26 mouse cellular contexts compared by ENCODE assay signal in genomic region chr7:15881831-15882230, GRCm38 (mm10). TPM values are rescaled to one million over a fixed set of nuclear protein-coding genes. Genes with fewer than 3 reads are reported as not detected.
DNase-seq lines count a peak whose midpoint lies in the region; ATAC-seq lines count a peak whose summit lies in the region.
"Had no signal": no experiment of that assay in that cellular context is flagged by ENCODE, and none has a peak within 500 bp of the region (broad histone marks: within the 10 kb centered on the region; RNA-seq: fewer than 3 reads in every experiment).

No protein-coding gene starts in this region.

- no peak overlapping the region for H3K4me2 ChIP-seq in forebrain, embryonic 11.5 days (ENCODE audit: low read depth, low read length, severe bottlenecking)
- no peak overlapping the region for H3K4me2 ChIP-seq in forebrain, embryonic 15.5 days (replicated peaks)
- no peak overlapping the region for H3K4me2 ChIP-seq in midbrain, embryonic 14.5 days (ENCODE audit: low read length)
- H3K4me2 ChIP-seq in midbrain, embryonic 13.5 days (replicated peaks) = no peak overlapping the region
- no peak overlapping the region for H3K4me2 ChIP-seq in midbrain, embryonic 16.5 days (ENCODE audit: low read length)
- H3K4me2 ChIP-seq: forebrain, embryonic 13.5 days; heart, embryonic 11.5 days; hindbrain, embryonic 13.5 days; intestine, embryonic 15.5 days had no signal

- DNase-seq in forebrain, embryonic 11.5 days (ENCODE audit: low spot score) = no peak
- no peak for DNase-seq in midbrain, embryonic 10.5 days (ENCODE audit: low spot score)
- no peak for DNase-seq in midbrain, embryonic 14.5 days
- DNase-seq: adrenal gland, adult 2 months; adrenal gland, postnatal 14 days; cerebellum, adult 11 months; cerebellum, adult 2 months; cerebellum, adult 9-11 months; cerebellum, postnatal 25 days; gastrocnemius, postnatal 10 days; gastrocnemius, postnatal 36 days; heart, postnatal 36 days had no signal

- H3K4me3 ChIP-seq in forebrain, embryonic 11.5 days (ENCODE audit: low read depth, low read length) = no peak overlapping the region
- no peak overlapping the region for H3K4me3 ChIP-seq in forebrain, embryonic 15.5 days
- H3K4me3 ChIP-seq in midbrain, embryonic 10.5 days = 0 out of 2 replicates have a peak overlapping the region, but pooled peaks have one; percentile 18
- H3K4me3 ChIP-seq in midbrain, embryonic 14.5 days (replicated peaks; ENCODE audit: low read depth, low read length) = no peak overlapping the region
- no peak overlapping the region for H3K4me3 ChIP-seq in midbrain, embryonic 13.5 days (replicated peaks)
- no peak overlapping the region for H3K4me3 ChIP-seq in midbrain, embryonic 16.5 days (ENCODE audit: low read depth, low read length)
- H3K4me3 ChIP-seq: forebrain, embryonic 13.5 days; hindbrain, embryonic 10.5 days; hindbrain, embryonic 13.5 days; intestine, embryonic 15.5 days had no signal

- H3K4me1 ChIP-seq in forebrain, embryonic 11.5 days (replicated peaks; ENCODE audit: control insufficient read depth, insufficient read depth, low read length) = no peaks in the 10 kb centered on the region
- H3K4me1 ChIP-seq in forebrain, embryonic 15.5 days = no peaks in the 10 kb centered on the region
- peaks cover 30% of the 10 kb centered on the region for H3K4me1 ChIP-seq in midbrain, embryonic 10.5 days
- no peaks in the 10 kb centered on the region for H3K4me1 ChIP-seq in midbrain, embryonic 14.5 days (ENCODE audit: control insufficient read depth, insufficient read depth, low read length)
- peaks cover 11% of the 10 kb centered on the region for H3K4me1 ChIP-seq in midbrain, embryonic 13.5 days (replicated peaks)
- peaks cover 2% of the 10 kb centered on the region; the same call in 1 of the 2 replicates for H3K4me1 ChIP-seq in midbrain, embryonic 16.5 days (ENCODE audit: control insufficient read depth, insufficient read depth, low read length)
- H3K4me1 ChIP-seq: intestine, embryonic 15.5 days had no signal

- 50% methylated on average over 3 of the region's 3 CpGs for WGBS in forebrain, embryonic 11.5 days
- 47% methylated on average over 3 of the region's 3 CpGs for WGBS in forebrain, embryonic 15.5 days
- WGBS in midbrain, embryonic 10.5 days = 47% methylated on average over 3 of the region's 3 CpGs
- 32% methylated on average over 3 of the region's 3 CpGs for WGBS in midbrain, embryonic 14.5 days
- 45% methylated on average over 3 of the region's 3 CpGs for WGBS in midbrain, embryonic 13.5 days
- WGBS in midbrain, embryonic 16.5 days = 39% methylated on average over 3 of the region's 3 CpGs

- H3K36me3 ChIP-seq in forebrain, embryonic 11.5 days (ENCODE audit: control insufficient read depth, insufficient read depth, low read length) = no peaks in the 10 kb centered on the region
- H3K36me3 ChIP-seq in forebrain, embryonic 15.5 days = no peaks in the 10 kb centered on the region
- no peaks in the 10 kb centered on the region for H3K36me3 ChIP-seq in midbrain, embryonic 10.5 days
- no peaks in the 10 kb centered on the region for H3K36me3 ChIP-seq in midbrain, embryonic 14.5 days (ENCODE audit: control insufficient read depth, insufficient read depth, low read length)
- H3K36me3 ChIP-seq in midbrain, embryonic 13.5 days = no peaks in the 10 kb centered on the region
- H3K36me3 ChIP-seq in midbrain, embryonic 16.5 days (ENCODE audit: control insufficient read depth, insufficient read depth, low read length) = no peaks in the 10 kb centered on the region
- H3K36me3 ChIP-seq: hindbrain, embryonic 10.5 days; hindbrain, embryonic 13.5 days; intestine, embryonic 15.5 days had no signal

- no peaks in the 10 kb centered on the region for H3K27me3 ChIP-seq in forebrain, embryonic 11.5 days (ENCODE audit: control insufficient read depth, insufficient read depth, low read length)
- no peaks in the 10 kb centered on the region for H3K27me3 ChIP-seq in forebrain, embryonic 15.5 days
- no peaks in the 10 kb centered on the region for H3K27me3 ChIP-seq in midbrain, embryonic 10.5 days (ENCODE audit: low read depth, poor library complexity, severe bottlenecking)
- H3K27me3 ChIP-seq in midbrain, embryonic 14.5 days (ENCODE audit: control insufficient read depth, insufficient read depth, low read length) = no peaks in the 10 kb centered on the region
- no peaks in the 10 kb centered on the region for H3K27me3 ChIP-seq in midbrain, embryonic 13.5 days
- H3K27me3 ChIP-seq in midbrain, embryonic 16.5 days (ENCODE audit: control insufficient read depth, insufficient read depth, low read depth, low read length) = no peaks in the 10 kb centered on the region
- H3K27me3 ChIP-seq: forebrain, embryonic 13.5 days; hindbrain, embryonic 13.5 days; intestine, embryonic 15.5 days had no signal

- H3K9ac ChIP-seq in forebrain, embryonic 11.5 days (ENCODE audit: low read length) = no peak overlapping the region
- H3K9ac ChIP-seq in forebrain, embryonic 15.5 days (replicated peaks) = no peak overlapping the region
- H3K9ac ChIP-seq in midbrain, embryonic 14.5 days (replicated peaks; ENCODE audit: low read length) = no peak overlapping the region
- no peak overlapping the region for H3K9ac ChIP-seq in midbrain, embryonic 13.5 days (replicated peaks)
- no peak overlapping the region for H3K9ac ChIP-seq in midbrain, embryonic 16.5 days (ENCODE audit: low read depth, low read length)
- H3K9ac ChIP-seq: forebrain, embryonic 13.5 days; hindbrain, embryonic 13.5 days; intestine, embryonic 15.5 days had no signal

- ATAC-seq in forebrain, embryonic 11.5 days (replicated peaks; ENCODE audit: low FRiP score) = peak; percentile 57
- no peak for ATAC-seq in forebrain, embryonic 15.5 days (replicated peaks)
- no peak for ATAC-seq in midbrain, embryonic 14.5 days (ENCODE audit: low FRiP score, low TSS enrichment)
- ATAC-seq in midbrain, embryonic 13.5 days = peak; percentile 59
- ATAC-seq in midbrain, embryonic 16.5 days = no peak
- ATAC-seq: CD4-positive, CD25-positive, alpha-beta regulatory T cell, adult 4 months; forebrain, embryonic 13.5 days; hindbrain, embryonic 16.5 days; intestine, embryonic 15.5 days had no signal

- H3K9me3 ChIP-seq in forebrain, embryonic 11.5 days (ENCODE audit: control insufficient read depth, low read length) = no peaks in the 10 kb centered on the region
- no peaks in the 10 kb centered on the region for H3K9me3 ChIP-seq in forebrain, embryonic 15.5 days
- H3K9me3 ChIP-seq in midbrain, embryonic 10.5 days (replicated peaks) = no peaks in the 10 kb centered on the region
- no peaks in the 10 kb centered on the region for H3K9me3 ChIP-seq in midbrain, embryonic 14.5 days (ENCODE audit: control insufficient read depth, low read length)
- no peaks in the 10 kb centered on the region for H3K9me3 ChIP-seq in midbrain, embryonic 13.5 days
- H3K9me3 ChIP-seq in midbrain, embryonic 16.5 days (replicated peaks; ENCODE audit: control insufficient read depth, low read length, poor library complexity, severe bottlenecking) = no peaks in the 10 kb centered on the region
- H3K9me3 ChIP-seq: forebrain, embryonic 13.5 days; hindbrain, embryonic 10.5 days; hindbrain, embryonic 13.5 days; intestine, embryonic 15.5 days had no signal

- H3K27ac ChIP-seq in forebrain, embryonic 11.5 days (ENCODE audit: low read depth, low read length) = no peak overlapping the region
- H3K27ac ChIP-seq in forebrain, embryonic 15.5 days (replicated peaks) = no peak overlapping the region
- H3K27ac ChIP-seq in midbrain, embryonic 10.5 days (replicated peaks) = peak overlapping the region; percentile 74; the same call in 1 of the 2 replicates
- no peak overlapping the region for H3K27ac ChIP-seq in midbrain, embryonic 14.5 days (replicated peaks; ENCODE audit: low read depth, low read length)
- H3K27ac ChIP-seq in midbrain, embryonic 13.5 days = no peak overlapping the region
- no peak overlapping the region for H3K27ac ChIP-seq in midbrain, embryonic 16.5 days (ENCODE audit: low read length)
- H3K27ac ChIP-seq: forebrain, embryonic 13.5 days; hindbrain, embryonic 10.5 days; hindbrain, embryonic 13.5 days; intestine, embryonic 15.5 days had no signal

RNA-seq across cellular contexts. Expression of gene Crxos, which starts 0.6 kb away (rescaled TPM):
- polyA plus RNA-seq in forebrain, embryonic 11.5 days (2014; fragmentation: Nextera tagmentation; extraction: Ambion mirVana) = not detected in 2 replicates
- 0.25 TPM in 1 of 2 replicates, not detected in the other for polyA plus RNA-seq in forebrain, embryonic 15.5 days (2015; fragmentation: Nextera tagmentation; extraction: Ambion mirVana)
- not detected in 2 replicates for polyA plus RNA-seq in midbrain, embryonic 10.5 days (2016; fragmentation: Nextera tagmentation; extraction: Ambion mirVana)
- 0.22 TPM in 1 of 2 replicates, not detected in the other for polyA plus RNA-seq in midbrain, embryonic 14.5 days (2014; fragmentation: Nextera tagmentation; extraction: Ambion mirVana)
- polyA plus RNA-seq in midbrain, embryonic 13.5 days (2015; fragmentation: Nextera tagmentation; extraction: Ambion mirVana) = 0.34 and 0.81 TPM in 2 replicates
- polyA plus RNA-seq in midbrain, embryonic 16.5 days (2015; fragmentation: Nextera tagmentation; extraction: Ambion mirVana) = not detected in 2 replicates
- polyA plus RNA-seq: C2C12; cerebellum, adult 2 months; embryonic facial prominence, embryonic 14.5 days; forebrain, embryonic 13.5 days; heart, embryonic 11.5 days; heart, embryonic 14.5 days; heart, postnatal 0 days; hindbrain, embryonic 10.5 days; hindbrain, embryonic 13.5 days; hindbrain, embryonic 16.5 days; intestine, embryonic 15.5 days had no signal

RNA-seq across cellular contexts. Expression of gene Crx, which starts 2.1 kb away (rescaled TPM):
- not detected in 2 replicates for polyA plus RNA-seq in forebrain, embryonic 11.5 days (2014; fragmentation: Nextera tagmentation; extraction: Ambion mirVana)
- polyA plus RNA-seq in forebrain, embryonic 15.5 days (2015; fragmentation: Nextera tagmentation; extraction: Ambion mirVana) = 0.88 TPM in 1 of 2 replicates, not detected in the other
- polyA plus RNA-seq in midbrain, embryonic 10.5 days (2016; fragmentation: Nextera tagmentation; extraction: Ambion mirVana) = 0.15 and 0.53 TPM in 2 replicates
- 0.18 TPM in 1 of 2 replicates, not detected in the other for polyA plus RNA-seq in midbrain, embryonic 14.5 days (2014; fragmentation: Nextera tagmentation; extraction: Ambion mirVana)
- polyA plus RNA-seq in midbrain, embryonic 13.5 days (2015; fragmentation: Nextera tagmentation; extraction: Ambion mirVana) = 0.10 and 0.43 TPM in 2 replicates
- polyA plus RNA-seq in midbrain, embryonic 16.5 days (2015; fragmentation: Nextera tagmentation; extraction: Ambion mirVana) = 0.24 and 0.27 TPM in 2 replicates
- polyA plus RNA-seq: adrenal gland, adult 2 months; C2C12; CD4-positive, CD25-positive, alpha-beta regulatory T cell, adult 4 months; cerebellum, adult 2 months; embryonic facial prominence, embryonic 14.5 days; forebrain, embryonic 13.5 days; heart, embryonic 11.5 days; heart, embryonic 14.5 days; heart, postnatal 0 days; hindbrain, embryonic 10.5 days; hindbrain, embryonic 13.5 days; hindbrain, embryonic 16.5 days; intestine, embryonic 15.5 days had no signal

RNA-seq across cellular contexts. Expression of gene Selenow, which starts 40.4 kb away (rescaled TPM):
- polyA plus RNA-seq in forebrain, embryonic 11.5 days (2014; fragmentation: Nextera tagmentation; extraction: Ambion mirVana) = 944 and 965 TPM in 2 replicates
- 1,503 and 1,574 TPM in 2 replicates for polyA plus RNA-seq in forebrain, embryonic 15.5 days (2015; fragmentation: Nextera tagmentation; extraction: Ambion mirVana)
- 864 and 990 TPM in 2 replicates for polyA plus RNA-seq in midbrain, embryonic 10.5 days (2016; fragmentation: Nextera tagmentation; extraction: Ambion mirVana)
- 1,539 and 1,832 TPM in 2 replicates for polyA plus RNA-seq in midbrain, embryonic 14.5 days (2014; fragmentation: Nextera tagmentation; extraction: Ambion mirVana)
- polyA plus RNA-seq in midbrain, embryonic 13.5 days (2015; fragmentation: Nextera tagmentation; extraction: Ambion mirVana) = 1,286 and 1,320 TPM in 2 replicates
- 1,578 and 1,695 TPM in 2 replicates for polyA plus RNA-seq in midbrain, embryonic 16.5 days (2015; fragmentation: Nextera tagmentation; extraction: Ambion mirVana)

RNA-seq across cellular contexts. Expression of gene Obox6, which starts 42.4 kb away (rescaled TPM):
- polyA plus RNA-seq in forebrain, embryonic 11.5 days (2014; fragmentation: Nextera tagmentation; extraction: Ambion mirVana) = not detected in 2 replicates
- not detected in 2 replicates for polyA plus RNA-seq in forebrain, embryonic 15.5 days (2015; fragmentation: Nextera tagmentation; extraction: Ambion mirVana)
- polyA plus RNA-seq in midbrain, embryonic 10.5 days (2016; fragmentation: Nextera tagmentation; extraction: Ambion mirVana) = not detected in 2 replicates
- polyA plus RNA-seq in midbrain, embryonic 14.5 days (2014; fragmentation: Nextera tagmentation; extraction: Ambion mirVana) = not detected in 2 replicates
- not detected in 2 replicates for polyA plus RNA-seq in midbrain, embryonic 13.5 days (2015; fragmentation: Nextera tagmentation; extraction: Ambion mirVana)
- polyA plus RNA-seq in midbrain, embryonic 16.5 days (2015; fragmentation: Nextera tagmentation; extraction: Ambion mirVana) = not detected in 2 replicates
- polyA plus RNA-seq: adrenal gland, adult 2 months; C2C12; CD4-positive, CD25-positive, alpha-beta regulatory T cell, adult 4 months; cerebellum, adult 2 months; embryonic facial prominence, embryonic 14.5 days; forebrain, embryonic 13.5 days; heart, embryonic 11.5 days; heart, embryonic 14.5 days; heart, postnatal 0 days; hindbrain, embryonic 10.5 days; hindbrain, embryonic 13.5 days; hindbrain, embryonic 16.5 days; intestine, embryonic 15.5 days had no signal

Comparison
In these comparisons a context has a peak if more than half of its experiments do, and no peak if none do; other contexts are left out.
1. ATAC-seq: peak in forebrain, embryonic 11.5 days (single experiment) and midbrain, embryonic 13.5 days (single experiment); none in forebrain, embryonic 15.5 days (single experiment), midbrain, embryonic 14.5 days (single experiment) and midbrain, embryonic 16.5 days (single experiment).